Mouse (Mus musculus): ENCODE data around the gene Uox.

Uox gene

DNA sequence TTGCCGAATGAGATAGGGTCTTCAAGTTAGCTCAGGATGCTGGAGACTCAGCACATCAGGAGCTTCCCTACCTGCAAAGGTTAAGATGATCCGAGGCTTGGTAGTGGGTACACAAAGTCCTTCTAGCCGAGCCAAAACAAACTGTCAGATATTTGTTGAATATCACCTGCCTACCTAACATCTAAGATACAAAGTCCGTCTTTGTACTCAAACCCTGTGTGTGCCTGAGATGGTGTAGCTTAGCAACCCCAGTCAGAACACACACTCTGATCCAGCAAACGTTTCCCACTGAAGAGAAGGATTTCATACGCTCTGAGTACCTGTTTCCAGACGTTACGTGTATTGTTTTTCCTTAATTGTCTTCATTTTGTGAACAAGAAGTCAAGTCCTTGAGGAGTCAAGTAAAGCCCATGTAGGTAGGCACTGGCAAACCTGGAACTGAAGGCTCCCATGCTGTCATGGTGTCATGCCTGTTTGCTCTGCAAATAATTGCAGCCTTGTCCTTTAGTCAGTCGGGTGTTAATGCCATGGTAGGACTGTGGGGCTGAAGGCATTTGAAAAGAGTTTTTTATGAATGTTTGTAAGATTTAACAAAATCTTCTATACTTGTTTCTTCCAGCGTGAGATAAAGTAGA, at the start of gene Uox:
TSS of gene Uox (plus strand) at position 279 of the 635 bp plus-strand sequence.
- no peak for DNase-seq (ENCODE audit: low spot score)

DNA sequence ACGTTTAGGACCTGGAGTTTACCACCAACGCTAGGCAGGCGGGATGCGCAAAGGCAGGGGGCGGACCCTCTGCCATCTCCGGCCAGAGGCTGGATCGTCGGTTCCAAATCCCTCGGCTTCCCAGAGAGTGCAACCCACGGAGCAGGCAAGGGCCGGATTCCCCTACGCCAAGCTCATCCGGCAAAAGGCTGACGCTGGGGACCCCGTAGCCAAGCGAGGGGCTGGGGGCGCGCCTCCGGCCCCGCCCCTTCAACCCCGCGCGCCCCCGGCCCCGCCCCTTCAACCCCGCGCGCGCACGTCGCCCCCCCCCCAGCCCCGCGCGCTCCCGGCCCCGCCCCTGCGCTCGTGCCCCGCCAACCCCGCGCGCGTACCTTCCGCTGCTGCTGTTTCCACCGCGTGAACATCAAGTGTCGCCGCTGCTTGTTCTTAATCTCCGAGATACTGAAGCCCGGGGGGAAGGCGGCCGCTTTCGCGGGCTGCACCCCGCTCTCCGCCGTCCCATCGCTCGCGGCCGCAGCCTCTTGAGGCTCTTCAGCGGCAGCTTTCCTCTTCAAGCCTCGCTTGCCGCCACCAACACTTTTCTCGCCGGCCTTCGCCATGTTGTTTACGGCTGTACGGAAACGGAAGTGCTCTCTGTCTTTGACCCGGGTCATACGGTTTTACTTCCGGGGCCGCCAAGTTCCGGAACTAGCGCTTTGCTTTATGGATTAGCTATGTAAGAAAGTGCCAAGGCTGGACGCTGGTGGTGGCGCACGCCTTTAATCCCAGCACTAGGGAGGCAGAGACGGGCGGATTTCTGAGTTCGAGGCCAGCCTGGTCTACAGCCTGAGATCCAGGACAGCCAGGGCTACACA, 49.2 kb upstream of the Uox start, which contains the start of gene Rpf1:
TSS of gene Rpf1 (minus strand) at position 632 of the 854 bp plus-strand sequence.
- peak; percentile 84 for DNase-seq (ENCODE audit: low spot score)

DNA sequence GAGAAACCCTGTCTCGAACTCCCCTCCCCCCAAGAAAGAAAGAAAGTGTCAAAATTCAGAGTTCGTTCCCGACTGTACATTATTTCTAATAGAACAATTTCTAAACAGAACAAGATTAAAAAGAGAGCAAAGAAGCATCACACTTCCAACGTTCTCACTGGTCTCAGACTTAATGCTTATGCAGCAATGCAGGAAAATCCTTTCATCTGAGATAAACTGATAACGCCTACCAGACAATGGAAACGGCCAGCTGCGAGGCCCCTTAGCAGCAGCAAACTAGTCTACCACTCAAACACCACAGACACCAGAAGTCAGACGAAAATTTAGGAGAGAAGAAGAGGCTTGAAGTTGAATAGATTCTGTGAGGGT, 48.6 kb upstream of the Uox start:
- DNase-seq (ENCODE audit: low spot score) = no peak

GRCm38 (mm10) chr3:146528335-146528734, 41.9 kb upstream of the Uox start:
- no peak for DNase-seq (ENCODE audit: low spot score)

DNA sequence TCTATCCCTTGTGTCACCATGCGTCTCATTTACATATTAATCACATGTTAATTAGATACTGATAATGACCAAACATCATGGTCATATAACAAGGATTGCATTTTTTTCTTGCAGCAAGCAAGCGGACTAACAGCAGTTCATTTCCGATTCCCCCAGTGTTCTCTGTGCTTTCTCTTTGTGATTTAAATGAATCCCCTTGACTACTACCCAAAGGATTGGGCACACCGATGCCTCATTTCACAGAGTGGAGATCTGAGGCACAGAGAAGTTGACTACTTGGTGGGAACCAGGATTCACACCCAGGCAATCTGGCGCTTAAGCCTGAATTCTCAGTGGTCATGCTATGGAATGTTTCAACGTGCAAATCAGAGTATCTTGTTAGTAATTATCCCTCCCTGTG, 35.2 kb upstream of the Uox start:
- DNase-seq (ENCODE audit: low spot score) = no peak

GRCm38 (mm10) chr3:146540521-146541273, 29.5 kb upstream of the Uox start:
- no peak for DNase-seq (ENCODE audit: low spot score)

DNA sequence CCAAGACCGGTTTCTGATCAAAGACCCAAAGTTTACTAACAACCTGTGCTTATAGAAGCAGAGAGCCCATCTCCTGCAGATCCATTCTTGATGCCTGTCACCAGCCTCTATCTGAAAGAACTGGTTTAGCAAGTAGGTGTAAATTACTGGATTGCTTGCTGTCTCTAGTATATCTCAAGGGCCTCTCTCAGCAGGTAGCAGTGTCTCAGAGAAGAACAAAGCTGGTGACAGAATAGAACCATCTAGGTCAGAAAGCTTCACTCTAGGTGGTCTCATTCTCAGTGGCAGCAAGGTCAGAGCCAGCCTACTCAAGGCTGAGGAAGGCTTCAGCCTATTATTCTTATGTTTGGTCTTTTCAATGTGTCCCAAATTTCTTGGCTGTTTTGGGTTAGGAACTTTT, 26.6 kb upstream of the Uox start:
- DNase-seq (ENCODE audit: low spot score) = no peak

- DNase-seq (ENCODE audit: low spot score) = no peak
Observed at GRCm38 (mm10) chr3:146554816-146555215, 15.4 kb upstream of the Uox start.

DNA sequence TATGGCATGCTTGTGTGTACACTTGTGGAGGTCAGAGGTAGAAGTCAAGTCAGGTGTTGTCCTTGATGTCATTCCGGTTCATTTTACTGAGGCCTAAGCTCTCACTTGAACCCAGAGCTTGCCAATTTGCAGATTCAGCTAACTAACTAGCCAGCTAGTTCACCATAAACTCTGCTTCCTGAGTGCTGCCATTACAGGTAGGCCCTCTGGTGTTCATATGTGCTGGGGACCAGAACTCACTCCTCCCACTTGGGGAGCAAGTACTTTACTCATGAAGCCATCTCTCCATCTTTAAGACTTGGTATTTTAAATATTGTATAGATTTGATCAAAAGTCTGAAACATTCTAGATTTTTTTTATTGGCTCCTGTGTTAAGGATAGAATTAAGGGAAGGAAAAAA, 13.7 kb upstream of the Uox start:
- DNase-seq (ENCODE audit: low spot score) = no peak

DNA sequence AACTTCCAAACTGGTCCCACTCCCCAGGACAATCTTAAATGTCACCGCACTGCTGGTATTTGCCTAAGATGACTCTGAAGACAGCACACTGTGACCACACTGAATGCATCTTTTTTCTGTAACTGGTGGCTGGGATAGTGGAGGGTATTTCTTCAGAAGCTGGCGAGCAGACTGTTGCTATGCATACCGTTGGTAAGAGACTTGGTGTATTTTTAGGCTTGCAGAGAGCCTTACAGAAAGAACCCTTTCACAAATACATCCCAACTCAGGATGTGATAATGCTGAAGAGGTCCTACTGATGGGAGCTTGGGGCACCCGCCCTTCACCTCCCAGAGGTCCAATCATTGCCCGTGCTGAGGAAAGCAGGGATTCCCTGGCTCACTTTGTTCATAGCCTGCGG, 12.7 kb upstream of the Uox start:
- no peak for DNase-seq (ENCODE audit: low spot score)

GRCm38 (mm10) chr3:146562936-146563335, 7.3 kb upstream of the Uox start:
- DNase-seq (ENCODE audit: low spot score) = no peak

DNA sequence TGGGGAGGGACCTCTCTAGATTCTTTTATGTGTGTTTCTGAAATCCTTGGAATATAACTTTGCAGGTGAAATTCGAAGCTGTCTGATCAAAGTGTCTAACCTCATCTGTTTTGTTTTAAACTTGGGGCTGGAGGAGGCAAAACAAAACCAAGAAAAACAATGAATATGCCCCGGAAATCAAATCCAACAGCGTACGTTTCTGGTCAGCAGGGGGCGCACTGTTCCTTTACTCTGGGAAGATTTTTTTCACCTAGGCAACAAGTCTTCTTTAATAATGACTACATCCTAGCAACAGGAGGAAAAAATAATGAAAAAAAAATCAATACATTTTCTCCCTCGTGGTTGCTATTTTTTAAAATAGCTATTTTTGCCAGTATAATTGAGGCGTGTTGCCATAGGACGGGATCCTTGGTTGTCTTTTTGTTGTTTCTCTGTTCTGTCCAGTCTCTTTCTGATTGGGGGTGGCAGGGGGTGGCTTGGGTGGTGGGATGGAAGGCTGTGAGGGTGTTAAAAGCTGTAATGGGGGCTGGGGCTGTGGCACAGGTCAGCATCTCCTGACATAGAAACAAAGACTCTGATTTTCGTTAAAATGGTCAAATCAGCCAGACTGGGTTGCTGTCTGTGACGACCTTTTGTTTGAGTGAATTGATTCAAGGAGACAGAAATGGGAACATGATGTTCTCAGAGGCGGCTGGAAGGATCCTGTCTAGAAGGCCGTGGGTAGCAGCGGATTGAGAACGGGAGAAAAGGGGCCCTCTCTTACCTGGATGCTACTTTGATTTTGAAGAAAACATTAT, 5.8 kb upstream of the Uox start:
- no peak for DNase-seq (ENCODE audit: low spot score)

- no peak for DNase-seq (ENCODE audit: low spot score)
Observed at GRCm38 (mm10) chr3:146565065-146565411, 5.2 kb upstream of the Uox start.

DNA sequence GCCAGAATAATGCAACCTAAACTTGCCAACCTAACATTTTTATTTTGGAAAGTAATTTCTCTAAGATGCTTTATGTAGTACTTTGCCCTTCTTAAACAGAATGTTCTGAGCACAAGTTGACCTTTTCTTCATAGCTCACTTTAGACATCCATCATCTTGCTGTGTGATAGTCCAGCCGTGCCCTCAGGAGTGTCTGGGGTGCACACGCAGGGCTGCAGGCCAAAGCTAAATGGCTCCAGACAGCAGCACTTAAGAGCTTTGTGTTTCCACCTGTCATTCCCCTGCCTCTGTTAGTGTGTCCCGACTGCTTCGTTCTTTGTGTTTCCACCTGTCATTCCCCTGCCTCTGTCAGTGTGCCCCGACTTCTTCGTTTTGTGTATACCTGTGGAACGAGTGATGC, 2.9 kb upstream of the Uox start:
- DNase-seq (ENCODE audit: low spot score) = no peak

- DNase-seq (ENCODE audit: low spot score) = no peak
Observed at GRCm38 (mm10) chr3:146567884-146568530, 2.2 kb upstream of the Uox start.

DNA sequence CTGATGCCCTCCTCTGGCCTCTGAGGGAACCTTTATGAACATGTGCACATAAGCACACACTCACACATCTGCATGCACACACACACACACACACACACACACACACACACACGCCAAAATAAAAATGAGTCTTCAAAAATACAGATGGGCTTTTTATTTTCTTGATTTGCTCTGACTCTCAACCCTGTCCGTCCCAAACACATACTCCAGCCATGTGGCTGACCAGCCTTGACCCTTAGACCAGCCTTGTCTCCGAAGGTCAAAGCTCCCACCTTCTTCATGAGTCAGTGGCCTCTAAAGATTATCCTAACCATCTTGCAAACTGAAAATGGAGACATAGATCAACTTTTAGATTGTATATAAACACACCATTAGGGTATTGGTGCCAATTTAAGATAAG, 632 bp upstream of the Uox start:
- no peak for DNase-seq (ENCODE audit: low spot score)

DNA sequence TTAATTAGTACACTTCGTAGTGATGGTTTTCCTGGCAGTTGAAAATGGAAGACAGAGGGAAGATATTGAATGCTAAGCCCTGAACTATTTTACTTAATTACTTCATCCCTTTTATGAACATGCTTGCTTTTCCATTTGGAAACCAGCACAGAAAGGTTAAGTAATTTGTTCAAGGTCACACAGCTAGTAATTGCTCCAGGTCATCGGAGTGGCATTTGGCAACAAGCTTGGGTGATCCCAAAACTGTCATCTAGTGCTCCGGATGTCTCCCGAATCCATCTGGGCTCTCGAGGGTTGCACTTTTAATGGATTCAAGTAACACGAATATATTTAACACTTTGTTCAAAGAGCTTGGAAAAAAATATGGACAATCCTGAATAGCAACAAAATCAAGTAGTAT, 713 bp downstream of the Uox start:
- DNase-seq (ENCODE audit: low spot score) = no peak

GRCm38 (mm10) chr3:146571341-146571740, 1.1 kb downstream of the Uox start:
- DNase-seq (ENCODE audit: low spot score) = no peak

GRCm38 (mm10) chr3:146577591-146577990, 7.4 kb downstream of the Uox start:
- DNase-seq (ENCODE audit: low spot score) = no peak

DNA sequence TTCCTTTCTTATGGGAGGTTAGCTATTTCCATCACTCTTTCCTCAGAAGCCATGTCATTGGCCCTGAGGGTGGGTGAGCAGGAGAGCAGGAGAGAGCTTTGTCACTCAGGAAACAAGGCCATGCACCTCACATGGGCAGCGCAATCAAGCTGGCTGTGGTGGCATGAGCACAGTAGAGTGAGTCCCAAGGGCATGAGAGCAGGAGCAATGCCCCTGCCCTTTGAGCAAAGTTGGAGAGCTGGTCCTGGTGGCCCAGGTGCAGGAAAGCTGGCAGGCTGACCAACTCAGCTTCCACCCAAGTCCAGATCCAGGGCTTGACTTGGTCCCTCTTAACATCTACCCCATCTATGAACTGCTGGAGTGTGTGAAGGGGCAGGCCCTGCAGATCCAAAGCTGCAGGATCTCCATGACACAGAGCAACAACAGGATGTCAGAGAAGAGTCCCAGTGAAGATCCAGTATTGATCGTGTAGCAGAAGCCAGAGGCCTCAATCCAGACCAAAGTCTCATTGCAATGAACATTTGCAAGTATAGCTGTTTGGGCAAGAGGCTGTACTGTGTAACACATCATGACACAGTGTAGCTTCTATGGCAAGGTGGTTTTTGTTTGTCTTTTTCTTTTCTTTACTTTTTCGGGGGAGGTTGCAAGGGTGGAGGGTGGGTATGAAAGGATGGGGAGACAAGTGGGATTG, 10.0 kb downstream of the Uox start:
- no peak for DNase-seq (ENCODE audit: low spot score)

DNA sequence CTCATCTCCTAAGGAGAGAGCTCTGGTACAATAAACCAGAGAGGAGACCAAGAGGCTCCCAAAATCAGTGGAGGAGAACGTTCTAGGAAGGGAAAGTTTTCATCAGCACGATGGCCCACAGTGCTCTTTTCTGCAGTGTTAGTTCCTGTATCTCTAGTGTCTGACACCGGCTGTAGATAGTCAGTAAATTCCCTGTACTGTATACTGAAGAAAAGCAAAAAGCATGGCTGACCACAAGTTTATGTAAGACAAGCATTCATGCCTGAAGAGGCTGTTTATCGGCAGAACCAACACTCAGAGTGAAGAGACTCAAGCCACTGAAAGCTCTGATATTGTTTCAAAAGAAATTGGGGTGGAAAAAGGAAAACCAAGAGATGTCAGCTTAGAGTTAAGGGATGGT, 13.3 kb downstream of the Uox start:
- no peak for DNase-seq (ENCODE audit: low spot score)

Data from ovary, adult 18-20 months (tissue).